Mouse (Mus musculus): ENCODE measurements around the gene Rps12-ps3.

- TF ChIP-seq CTCF (IDR thresholded peaks at IDR 0.05; ENCODE audit: insufficient read depth, low read length) (no peak), POLR2A (IDR thresholded peaks at IDR 0.05; ENCODE audit: borderline replicate concordance, extremely low read depth, low read depth, low read length) (no peak)
These were observed 40.6 kb downstream of the Rps12-ps3 start for GRCm38 (mm10) chr19:59362646-59363045.

Data from lung, adult 2 months (tissue).